Mouse (Mus musculus): ENCODE measurements at regions not wholly inside any gene's neighbourhood (a gene's known extent, or its start where the extent isn't known, plus 50 kb on each side); places are given as distances from the start of the nearest gene placed in this dataset.

- no peak for DNase-seq (ENCODE audit: inconsistent ontology term)
These were observed 689.7 kb downstream of the Hdgfl1 start for GRCm38 (mm10) chr13:26080302-26080701.

- no peak for DNase-seq (ENCODE audit: inconsistent ontology term)
These were observed 690.6 kb downstream of the Hdgfl1 start for GRCm38 (mm10) chr13:26079362-26079761.

GRCm38 (mm10) chr13:26061322-26061721, 708.6 kb downstream of the Hdgfl1 start:
- DNase-seq (ENCODE audit: inconsistent ontology term) = no peak

- no peak for DNase-seq (ENCODE audit: inconsistent ontology term)
These were observed 732.3 kb downstream of the Hdgfl1 start for GRCm38 (mm10) chr13:26037699-26038098.

- DNase-seq (ENCODE audit: inconsistent ontology term) = no peak
These were observed 743.6 kb downstream of the Hdgfl1 start for GRCm38 (mm10) chr13:26026386-26026785.

GRCm38 (mm10) chr13:26024696-26025095, 745.3 kb downstream of the Hdgfl1 start:
- DNase-seq (ENCODE audit: inconsistent ontology term) = no peak

- DNase-seq (ENCODE audit: inconsistent ontology term) = no peak
These were observed 749.5 kb downstream of the Hdgfl1 start for GRCm38 (mm10) chr13:26020491-26020890.

- DNase-seq (ENCODE audit: inconsistent ontology term) = peak; percentile 9
These were observed 738.8 kb upstream of the Nrsn1 start for GRCm38 (mm10) chr13:26009131-26009530.

GRCm38 (mm10) chr13:26004768-26005560, 734.7 kb upstream of the Nrsn1 start:
- DNase-seq (ENCODE audit: inconsistent ontology term) = no peak

GRCm38 (mm10) chr13:25993526-25993925, 723.2 kb upstream of the Nrsn1 start:
- DNase-seq (ENCODE audit: inconsistent ontology term) = no peak

- no peak for DNase-seq (ENCODE audit: inconsistent ontology term)
These were observed 718.9 kb upstream of the Nrsn1 start for GRCm38 (mm10) chr13:25989067-25989756.

- no peak for DNase-seq (ENCODE audit: inconsistent ontology term)
These were observed 714.2 kb upstream of the Nrsn1 start for GRCm38 (mm10) chr13:25984535-25984934.

GRCm38 (mm10) chr13:25983659-25984058, 713.4 kb upstream of the Nrsn1 start:
- DNase-seq (ENCODE audit: inconsistent ontology term) = no peak

GRCm38 (mm10) chr13:25978648-25979047, 708.3 kb upstream of the Nrsn1 start:
- DNase-seq (ENCODE audit: inconsistent ontology term) = no peak

GRCm38 (mm10) chr13:25958592-25958991, 688.3 kb upstream of the Nrsn1 start:
- peak; percentile 57 for DNase-seq (ENCODE audit: inconsistent ontology term)

- DNase-seq (ENCODE audit: inconsistent ontology term) = no peak
These were observed 687.8 kb upstream of the Nrsn1 start for GRCm38 (mm10) chr13:25958153-25958466.

- DNase-seq (ENCODE audit: inconsistent ontology term) = peak; percentile 33
These were observed 687.3 kb upstream of the Nrsn1 start for GRCm38 (mm10) chr13:25957451-25958152.

GRCm38 (mm10) chr13:25937631-25938030, 667.3 kb upstream of the Nrsn1 start:
- DNase-seq (ENCODE audit: inconsistent ontology term) = no peak

- no peak for DNase-seq (ENCODE audit: inconsistent ontology term)
These were observed 663.5 kb upstream of the Nrsn1 start for GRCm38 (mm10) chr13:25933783-25934182.

- DNase-seq (ENCODE audit: inconsistent ontology term) = peak; percentile 5
These were observed 662.9 kb upstream of the Nrsn1 start for GRCm38 (mm10) chr13:25933246-25933645.

GRCm38 (mm10) chr13:25932810-25933209, 662.5 kb upstream of the Nrsn1 start:
- DNase-seq (ENCODE audit: inconsistent ontology term) = peak; percentile 75

- peak; percentile 5 for DNase-seq (ENCODE audit: inconsistent ontology term)
These were observed 662.1 kb upstream of the Nrsn1 start for GRCm38 (mm10) chr13:25932365-25932764.

- DNase-seq (ENCODE audit: inconsistent ontology term) = no peak
These were observed 655.4 kb upstream of the Nrsn1 start for GRCm38 (mm10) chr13:25925685-25926084.
